Comparison of ENCODE assay signal across 8 mouse cellular contexts in the genomic region with DNA sequence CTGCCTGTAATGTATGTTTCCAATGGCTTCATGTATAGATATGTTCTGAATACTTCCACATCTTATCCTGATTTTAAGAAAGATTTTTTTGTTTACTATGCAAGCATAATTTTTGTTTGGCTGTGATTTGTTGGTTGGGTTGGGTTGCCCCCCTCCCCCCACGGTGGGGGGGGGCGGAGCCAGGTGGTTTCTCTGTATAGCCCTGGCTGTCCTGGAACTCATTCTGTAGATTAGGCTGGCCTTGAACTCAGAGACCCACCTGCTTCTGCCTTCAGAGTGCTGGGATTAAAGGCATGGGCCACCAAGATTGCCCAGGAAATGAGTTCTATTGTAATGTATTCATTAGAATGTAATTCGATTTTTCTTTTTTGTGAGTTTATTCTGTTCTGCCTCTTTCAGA. TPM values are rescaled to one million over a fixed set of nuclear protein-coding genes. Genes with fewer than 3 reads are reported as not detected.
DNase-seq lines count a peak whose midpoint lies in the region; ATAC-seq and TF ChIP-seq lines count a peak whose summit lies in the region.

No protein-coding gene starts in this region.

- H3K9me3 ChIP-seq in heart, embryonic 12.5 days (replicated peaks), result no peaks in the 10 kb centered on the region
- no peaks in the 10 kb centered on the region for H3K9me3 ChIP-seq in forebrain, embryonic 12.5 days
- H3K9me3 ChIP-seq in liver, embryonic 14.5 days (ENCODE audit: control insufficient read depth, low read length), result no peaks in the 10 kb centered on the region

- no peak overlapping the region for H3K9ac ChIP-seq in heart, embryonic 12.5 days
- peak overlapping the region; percentile 74; the same call in 1 of the 2 replicates for H3K9ac ChIP-seq in forebrain, embryonic 12.5 days
- H3K9ac ChIP-seq in liver, embryonic 14.5 days (replicated peaks), result peak overlapping the region; percentile 62

- H3K4me3 ChIP-seq in heart, embryonic 12.5 days, result peak overlapping the region; percentile 76; the same call in 1 of the 2 replicates
- peak overlapping the region; percentile 85 for H3K4me3 ChIP-seq in C2C12 (ENCODE audit: insufficient read depth, poor library complexity, severe bottlenecking)
- peak overlapping the region; percentile 92 for H3K4me3 ChIP-seq in forebrain, embryonic 12.5 days (replicated peaks)
- peak overlapping the region in 1 of 2 experiments; percentile 65; a peak in 2 of 4 replicates for H3K4me3 ChIP-seq in liver, embryonic 14.5 days (ENCODE audit: insufficient read depth in 1 of 2, low read depth in 2 of 2, low read length in 2 of 2)

- H3K79me3 ChIP-seq in C2C12 (ENCODE audit: low read depth), result peaks cover 38% of the 10 kb centered on the region

- H3K36me3 ChIP-seq in heart, embryonic 12.5 days, result peaks cover 15% of the 10 kb centered on the region
- H3K36me3 ChIP-seq in C2C12 (ENCODE audit: control insufficient read depth, insufficient read depth), result peaks cover 31% of the 10 kb centered on the region
- H3K36me3 ChIP-seq in forebrain, embryonic 12.5 days (replicated peaks), result peaks cover 14% of the 10 kb centered on the region
- peaks cover 22% of the 10 kb centered on the region for H3K36me3 ChIP-seq in liver, embryonic 14.5 days (replicated peaks; ENCODE audit: control insufficient read depth, insufficient read depth, low read depth)

- 35% methylated on average over 3 of the region's 3 CpGs for WGBS in heart, embryonic 12.5 days
- WGBS in forebrain, embryonic 12.5 days, result 40% methylated on average over 3 of the region's 3 CpGs
- WGBS in liver, embryonic 14.5 days (ENCODE audit: insufficient replicate concordance), result 23% methylated on average over 3 of the region's 3 CpGs

- no peak overlapping the region for H3ac ChIP-seq in C2C12 (ENCODE audit: control insufficient read depth, insufficient read length, low read depth)

- no peaks in the 10 kb centered on the region for H3K27me3 ChIP-seq in heart, embryonic 12.5 days (replicated peaks)
- H3K27me3 ChIP-seq in C2C12 (ENCODE audit: control insufficient read depth, insufficient read depth, insufficient read length), result no peaks in the 10 kb centered on the region
- no peaks in the 10 kb centered on the region for H3K27me3 ChIP-seq in forebrain, embryonic 12.5 days
- no peaks in the 10 kb centered on the region for H3K27me3 ChIP-seq in liver, embryonic 14.5 days (ENCODE audit: control insufficient read depth, insufficient read depth, low read length)

- peak overlapping the region; percentile 91 for H3K27ac ChIP-seq in heart, embryonic 12.5 days (ENCODE audit: poor library complexity, severe bottlenecking)
- peak overlapping the region; percentile 98; the same call in 1 of the 2 replicates for H3K27ac ChIP-seq in forebrain, embryonic 12.5 days
- peak overlapping the region; percentile 74; the same call in 1 of the 2 replicates for H3K27ac ChIP-seq in liver, embryonic 14.5 days

- H3K79me2 ChIP-seq in C2C12 (ENCODE audit: control insufficient read depth, insufficient read depth), result peaks cover 68% of the 10 kb centered on the region

- H3K4me2 ChIP-seq in heart, embryonic 12.5 days, result peak overlapping the region; percentile 67
- peak overlapping the region; percentile 83 for H3K4me2 ChIP-seq in forebrain, embryonic 12.5 days
- peak overlapping the region; percentile 86 for H3K4me2 ChIP-seq in liver, embryonic 14.5 days (ENCODE audit: low read depth)

- ATAC-seq in heart, embryonic 12.5 days (ENCODE audit: insufficient number of reproducible peaks, low FRiP score), result no peak
- ATAC-seq in forebrain, embryonic 12.5 days (ENCODE audit: low FRiP score), result no peak
- ATAC-seq in liver, embryonic 14.5 days (ENCODE audit: insufficient read depth), result no peak

- TF ChIP-seq CTCF in C2C12 (IDR thresholded peaks at IDR 0.05; ENCODE audit: control insufficient read depth, insufficient read depth, insufficient read length), result no peak
- no peak for TF ChIP-seq CTCF in liver, embryonic 14.5 days (IDR thresholded peaks at IDR 0.05; ENCODE audit: low read depth)

- DNase-seq in heart, postnatal 4 days, result no peak
- no peak for DNase-seq in liver, embryonic 14.5 days (ENCODE audit: low read depth in 3 of 3, low spot score in 3 of 3)
- no peak for DNase-seq in adipocyte (ENCODE audit: low spot score)
- DNase-seq in urinary bladder, adult 2 months (ENCODE audit: low spot score), result no peak
- DNase-seq in gastrocnemius, adult 8-10 months (ENCODE audit: low spot score in 2 of 2), result no peak

- H3K4me1 ChIP-seq in heart, embryonic 12.5 days (replicated peaks), result peaks cover 21% of the 10 kb centered on the region
- H3K4me1 ChIP-seq in forebrain, embryonic 12.5 days, result peaks cover 35% of the 10 kb centered on the region
- peaks cover 18 to 22% of the 10 kb centered on the region in 2 experiments for H3K4me1 ChIP-seq in liver, embryonic 14.5 days (replicated peaks; ENCODE audit: control insufficient read depth in 2 of 2, insufficient read depth in 2 of 2, low read length in 1 of 2)

- no peak for TF ChIP-seq EP300 in liver, embryonic 14.5 days (IDR thresholded peaks at IDR 0.05; ENCODE audit: low read depth)

TF ChIP-seq in C2C12, 6 proteins besides CTCF, POLR2A, EP300 and RAD21:
- TF ChIP-seq CEBPB (IDR thresholded peaks at IDR 0.05; ENCODE audit: low read depth) (no peak), MYOG (IDR thresholded peaks at IDR 0.05; ENCODE audit: control insufficient read depth, extremely low read depth, insufficient read length) (no peak), MAX (IDR thresholded peaks at IDR 0.05) (no peak), FOSL1 (IDR thresholded peaks at IDR 0.05; ENCODE audit: insufficient read depth, low read length, poor library complexity, severe bottlenecking) (no peak), MYOD1 (IDR thresholded peaks at IDR 0.05; ENCODE audit: control insufficient read depth, insufficient read length, low read depth) (no peak), USF1 (IDR thresholded peaks at IDR 0.05; ENCODE audit: low read depth) (no peak)

RNA-seq across cellular contexts. Expression of a gene that starts 1.6 kb away (rescaled TPM):
- polyA plus RNA-seq in heart, embryonic 12.5 days (2016; fragmentation: Nextera tagmentation; extraction: Ambion mirVana), result 41.7 and 45.4 TPM in 2 replicates
- total RNA-seq in heart, postnatal 4 days (2021), result 100 to 1,000 TPM; 160 to 162 TPM
- polyA plus RNA-seq in C2C12 (2012; fragmentation: generic; extraction: Trizol), result 180 TPM
- 71.3 and 73.9 TPM in 2 replicates for polyA plus RNA-seq in forebrain, embryonic 12.5 days (2016; fragmentation: Nextera tagmentation; extraction: Ambion mirVana)
- polyA plus RNA-seq in liver, embryonic 14.5 days (2012; rRNA removed), result 38.0 and 58.0 TPM in 2 replicates
- 23.2 and 26.1 TPM in 2 replicates for polyA plus RNA-seq in liver, embryonic 14.5 days (2014; fragmentation: Nextera tagmentation; extraction: Ambion mirVana)
- 70.8 and 80.2 TPM in 2 replicates for polyA plus RNA-seq in urinary bladder, adult 2 months (2012; rRNA removed)
- total RNA-seq in gastrocnemius, adult 8-10 months (2022), result 10 to 100 TPM; 44.0 to 55.2 (median 46.2) TPM

RNA-seq across cellular contexts. Expression of a gene that starts 37.9 kb away (rescaled TPM):
- 10.6 and 12.6 TPM in 2 replicates for polyA plus RNA-seq in heart, embryonic 12.5 days (2016; fragmentation: Nextera tagmentation; extraction: Ambion mirVana)
- total RNA-seq in heart, postnatal 4 days (2021), result 10 to 100 TPM; 17.0 to 17.7 TPM
- 0.46 TPM for polyA plus RNA-seq in C2C12 (2012; fragmentation: generic; extraction: Trizol)
- polyA plus RNA-seq in forebrain, embryonic 12.5 days (2016; fragmentation: Nextera tagmentation; extraction: Ambion mirVana), result 5.7 and 6.5 TPM in 2 replicates
- polyA plus RNA-seq in liver, embryonic 14.5 days (2012; rRNA removed), result 2.4 and 2.6 TPM in 2 replicates
- 0.90 and 1.6 TPM in 2 replicates for polyA plus RNA-seq in liver, embryonic 14.5 days (2014; fragmentation: Nextera tagmentation; extraction: Ambion mirVana)
- polyA plus RNA-seq in urinary bladder, adult 2 months (2012; rRNA removed), result 21.3 and 31.5 TPM in 2 replicates
- 1 to 10 TPM; 2.5 to 8.7 (median 5.1) TPM for total RNA-seq in gastrocnemius, adult 8-10 months (2022)
